Mouse (Mus musculus): ENCODE measurements around the gene Zfp990. TPM values are rescaled to one million over a fixed set of nuclear protein-coding genes. Genes with fewer than 3 reads are reported as not detected.
"Not testable (repeated sequence)": the region's sequence is repeated elsewhere in the genome, so short reads cannot be mapped to it uniquely, and the experiment has no call there.

Zfp990 gene
- not detected in 2 replicates for polyA plus RNA-seq (2016; fragmentation: Nextera tagmentation; extraction: Ambion mirVana)

GRCm38 (mm10) chr4:145510459-145510858 is at the start of gene Zfp990:
Gene Zfp990 (plus strand): TSS chr4:145510759.
- not testable (repeated sequence) for H3K27me3 ChIP-seq (replicated peaks; ENCODE audit: low read depth, poor library complexity, severe bottlenecking); H3K36me3 ChIP-seq (replicated peaks); H3K4me3 ChIP-seq; H3K4me1 ChIP-seq; H3K27ac ChIP-seq (replicated peaks); H3K9me3 ChIP-seq; DNase-seq (ENCODE audit: low spot score)
- WGBS, result 85% methylated on average over 4 of the region's 4 CpGs

GRCm38 (mm10) chr4:145463553-145464253 is 46.9 kb upstream of the Zfp990 start:
- H3K27me3 ChIP-seq (replicated peaks; ENCODE audit: low read depth, poor library complexity, severe bottlenecking), result not testable (repeated sequence)
- peak; percentile 61 for DNase-seq (ENCODE audit: low spot score)
- 16% methylated on average over 68 of the region's 68 CpGs for WGBS

GRCm38 (mm10) chr4:145478128-145478527 is 32.4 kb upstream of the Zfp990 start:
- H3K27me3 ChIP-seq (replicated peaks; ENCODE audit: low read depth, poor library complexity, severe bottlenecking), result no peaks in the 10 kb centered on the region
- H3K9me3 ChIP-seq, result peaks cover 22% of the 10 kb centered on the region
- DNase-seq (ENCODE audit: low spot score), result no peak
- no peak overlapping the region for H3K4me3 ChIP-seq
- H3K4me1 ChIP-seq, result no peaks in the 10 kb centered on the region
- no peak overlapping the region for H3K27ac ChIP-seq (replicated peaks)
- no peaks in the 10 kb centered on the region for H3K36me3 ChIP-seq (replicated peaks)
- 85% methylated on average over 3 of the region's 3 CpGs for whole genome bisulfite sequencing

More at GRCm38 (mm10) chr4:145463553-145464253, 46.9 kb upstream of the Zfp990 start:
- H3K36me3 ChIP-seq (replicated peaks); H3K4me1 ChIP-seq: not testable (repeated sequence)
- Histone ChIP-seq H3K9me3 (peaks cover 17% of the 10 kb centered on the region), H3K27ac (replicated peaks) (peak overlapping the region; percentile 51), H3K4me3 (peak overlapping the region; percentile 54)

- H3K36me3 ChIP-seq (replicated peaks); H3K27ac ChIP-seq (replicated peaks); H3K4me3 ChIP-seq; H3K27me3 ChIP-seq (replicated peaks; ENCODE audit: low read depth, poor library complexity, severe bottlenecking); H3K4me1 ChIP-seq; DNase-seq (ENCODE audit: low spot score): not testable (repeated sequence)
- peaks cover 36% of the 10 kb centered on the region for H3K9me3 ChIP-seq
- 91% methylated on average over 8 of the region's 8 CpGs for WGBS
Observed at GRCm38 (mm10) chr4:145480699-145481098, 29.9 kb upstream of the Zfp990 start.

- Histone ChIP-seq H3K4me1 (no peaks in the 10 kb centered on the region), H3K4me3 (no peak overlapping the region), H3K27me3 (replicated peaks; ENCODE audit: low read depth, poor library complexity, severe bottlenecking) (no peaks in the 10 kb centered on the region), H3K9me3 (peaks cover 11% of the 10 kb centered on the region; the same call in 1 of the 2 replicates), H3K36me3 (replicated peaks) (no peaks in the 10 kb centered on the region), H3K27ac (replicated peaks) (no peak overlapping the region)
- DNase-seq (ENCODE audit: low spot score), result no peak
Observed at GRCm38 (mm10) chr4:145489396-145489795, 21.2 kb upstream of the Zfp990 start.

GRCm38 (mm10) chr4:145492132-145492531 is 18.4 kb upstream of the Zfp990 start:
- Histone ChIP-seq H3K36me3 (replicated peaks) (no peaks in the 10 kb centered on the region), H3K27me3 (replicated peaks; ENCODE audit: low read depth, poor library complexity, severe bottlenecking) (no peaks in the 10 kb centered on the region), H3K4me1 (no peaks in the 10 kb centered on the region), H3K9me3 (no peaks in the 10 kb centered on the region), H3K27ac (replicated peaks) (no peak overlapping the region), H3K4me3 (no peak overlapping the region)
- WGBS, result 83% methylated on average over 11 of the region's 11 CpGs
- DNase-seq (ENCODE audit: low spot score), result no peak

GRCm38 (mm10) chr4:145493316-145493715 is 17.2 kb upstream of the Zfp990 start:
- H3K36me3 ChIP-seq (replicated peaks); DNase-seq (ENCODE audit: low spot score); H3K27me3 ChIP-seq (replicated peaks; ENCODE audit: low read depth, poor library complexity, severe bottlenecking); H3K4me1 ChIP-seq; H3K4me3 ChIP-seq; H3K27ac ChIP-seq (replicated peaks); H3K9me3 ChIP-seq: not testable (repeated sequence)
- WGBS, result 75% methylated on average over 2 of the region's 2 CpGs

GRCm38 (mm10) chr4:145514637-145515036 is 4.1 kb downstream of the Zfp990 start:
- DNase-seq (ENCODE audit: low spot score); H3K4me3 ChIP-seq: not testable (repeated sequence)
- WGBS, result 48% methylated on average over 2 of the region's 2 CpGs

GRCm38 (mm10) chr4:145515776-145516565 is 5.4 kb downstream of the Zfp990 start:
- H3K4me1 ChIP-seq; H3K27me3 ChIP-seq (replicated peaks; ENCODE audit: low read depth, poor library complexity, severe bottlenecking); H3K4me3 ChIP-seq; H3K36me3 ChIP-seq (replicated peaks); H3K27ac ChIP-seq (replicated peaks); DNase-seq (ENCODE audit: low spot score); H3K9me3 ChIP-seq: not testable (repeated sequence)
- WGBS, result 81% methylated on average over 4 of the region's 4 CpGs

More at GRCm38 (mm10) chr4:145514637-145515036, 4.1 kb downstream of the Zfp990 start:
- H3K27me3 ChIP-seq (replicated peaks; ENCODE audit: low read depth, poor library complexity, severe bottlenecking); H3K9me3 ChIP-seq; H3K4me1 ChIP-seq; H3K36me3 ChIP-seq (replicated peaks); H3K27ac ChIP-seq (replicated peaks): not testable (repeated sequence)

- H3K27me3 ChIP-seq (replicated peaks; ENCODE audit: low read depth, poor library complexity, severe bottlenecking); DNase-seq (ENCODE audit: low spot score); H3K27ac ChIP-seq (replicated peaks); H3K4me1 ChIP-seq; H3K4me3 ChIP-seq; H3K9me3 ChIP-seq; H3K36me3 ChIP-seq (replicated peaks): not testable (repeated sequence)
- 88% methylated on average over 1 of the region's 1 CpGs for WGBS
Observed at GRCm38 (mm10) chr4:145517391-145517790, 6.8 kb downstream of the Zfp990 start.

GRCm38 (mm10) chr4:145543861-145544260 is 33.3 kb downstream of the Zfp990 start:
- not testable (repeated sequence) for DNase-seq (ENCODE audit: low spot score); H3K27me3 ChIP-seq (replicated peaks; ENCODE audit: low read depth, poor library complexity, severe bottlenecking); H3K4me3 ChIP-seq; H3K36me3 ChIP-seq (replicated peaks); H3K4me1 ChIP-seq; H3K27ac ChIP-seq (replicated peaks)
- H3K9me3 ChIP-seq, result peaks cover 52% of the 10 kb centered on the region
- 83% methylated on average over 5 of the region's 5 CpGs for WGBS

- not testable (repeated sequence) for H3K4me3 ChIP-seq; H3K27ac ChIP-seq (replicated peaks); H3K4me1 ChIP-seq; H3K36me3 ChIP-seq (replicated peaks); H3K27me3 ChIP-seq (replicated peaks; ENCODE audit: low read depth, poor library complexity, severe bottlenecking); DNase-seq (ENCODE audit: low spot score)
- H3K9me3 ChIP-seq, result peaks cover 55% of the 10 kb centered on the region
- 29% methylated on average over 2 of the region's 2 CpGs for WGBS
Observed at GRCm38 (mm10) chr4:145545106-145545505, 34.5 kb downstream of the Zfp990 start.
